Mouse (Mus musculus) hindbrain, embryonic 12.5 days (tissue): ENCODE results near the gene Arhgap20. TPM values are rescaled to one million over a fixed set of nuclear protein-coding genes. Genes with fewer than 3 reads are reported as not detected.

Experiments used
- ATAC-seq: fragments of 200-750 bp; cut with Nextera tagmentation; 2 replicates; pipeline ENCODE4 v1.8.0; 2017; ENCODE audit warnings: moderate TSS enrichment; ENCODE audit not compliant: low FRiP score
- H3K27ac ChIP-seq: fragments of 300-500 bp; sonication (generic); 2 replicates; pipeline ENCODE4 v1.5.1; 2016; ENCODE audit warnings: mild to moderate bottlenecking
- H3K27me3 ChIP-seq: fragments of 300-500 bp; sonication (generic); 2 replicates; pipeline ENCODE4 v1.6.1; 2016; ENCODE audit warnings: mild to moderate bottlenecking
- H3K36me3 ChIP-seq: fragments of 300-500 bp; sonication (generic); 2 replicates; pipeline ENCODE4 v1.6.1; 2016; ENCODE audit warnings: mild to moderate bottlenecking
- H3K4me1 ChIP-seq: fragments of 300-500 bp; sonication (generic); 2 replicates; pipeline ENCODE4 v1.6.1; 2016
- H3K4me2 ChIP-seq: fragments of 300-500 bp; sonication (generic); replicated peaks from 2 replicates; pipeline ENCODE4 v1.6.1; 2016; ENCODE audit warnings: mild to moderate bottlenecking
- H3K4me3 ChIP-seq: fragments of 300-500 bp; sonication (generic); 2 replicates; pipeline ENCODE4 v1.5.1; 2016; ENCODE audit warnings: mild to moderate bottlenecking
- H3K9ac ChIP-seq: fragments of 300-500 bp; sonication (generic); 2 replicates; pipeline ENCODE4 v1.6.1; 2016; ENCODE audit warnings: mild to moderate bottlenecking, moderate library complexity
- H3K9me3 ChIP-seq: fragments of 300-500 bp; sonication (generic); replicated peaks from 2 replicates; pipeline ENCODE4 v1.6.1; 2016; ENCODE audit warnings: mild to moderate bottlenecking
- WGBS: fragments of 180-500 bp; shearing (Covaris S2); methylation state at CpG from one replicate; pipeline ENCODE4 v1.1.7; 2016; 5-methylcytosine and 5-hydroxymethylcytosine counted together
- polyA plus RNA-seq: library from polyadenylated mRNA; unstranded; fragments of >200 nt; fragmentation: Nextera tagmentation; extraction: Ambion mirVana; gene quantifications from 2 replicates; pipeline ENCODE4 v1.2.1, GENCODE M21; 2016

Gene Arhgap20
- polyA plus RNA-seq, 1 experiment from 2014 or later, result 12.5 TPM

GRCm38 (mm10) chr9:51766175-51767062 is 1.3 kb downstream of the Arhgap20 start:
- Histone ChIP-seq H3K27me3 (peaks cover 19% of the 10 kb centered on the region), H3K4me2 (peak overlapping the region; percentile 80), H3K27ac (peak overlapping the region; percentile 86; the same call in 1 of the 2 replicates), H3K4me3 (peak overlapping the region; percentile 73), H3K36me3 (no peaks in the 10 kb centered on the region), H3K9ac (peak overlapping the region; percentile 74), H3K9me3 (no peaks in the 10 kb centered on the region), H3K4me1 (peaks cover 18% of the 10 kb centered on the region)
- peak; percentile 46 for ATAC-seq
- under 1% methylated on average over 29 of the region's 29 CpGs for WGBS

- Histone ChIP-seq H3K9me3 (no peaks in the 10 kb centered on the region), H3K4me3 (no peak overlapping the region), H3K36me3 (no peaks in the 10 kb centered on the region), H3K4me1 (no peaks in the 10 kb centered on the region), H3K27me3 (no peaks in the 10 kb centered on the region), H3K4me2 (no peak overlapping the region), H3K27ac (no peak overlapping the region), H3K9ac (no peak overlapping the region)
- WGBS, result 94% methylated on average over 3 of the region's 3 CpGs
- no peak for ATAC-seq
Measured at GRCm38 (mm10) chr9:51774201-51774600, 9.1 kb downstream of the Arhgap20 start.

- H3K4me3 ChIP-seq, result no peak overlapping the region
- WGBS, result 79% methylated on average over 2 of the region's 2 CpGs
- no peak overlapping the region for H3K27ac ChIP-seq
- H3K4me1 ChIP-seq, result no peaks in the 10 kb centered on the region
- H3K4me2 ChIP-seq, result no peak overlapping the region
- H3K36me3 ChIP-seq, result no peaks in the 10 kb centered on the region
- no peaks in the 10 kb centered on the region for H3K9me3 ChIP-seq
- no peak overlapping the region for H3K9ac ChIP-seq
- no peaks in the 10 kb centered on the region for H3K27me3 ChIP-seq
- no peak for ATAC-seq
Measured at GRCm38 (mm10) chr9:51776459-51776858, 11.3 kb downstream of the Arhgap20 start.

GRCm38 (mm10) chr9:51777180-51777579 is 12.0 kb downstream of the Arhgap20 start:
- Histone ChIP-seq H3K27me3 (no peaks in the 10 kb centered on the region), H3K9me3 (no peaks in the 10 kb centered on the region), H3K4me3 (no peak overlapping the region), H3K9ac (no peak overlapping the region), H3K27ac (no peak overlapping the region), H3K36me3 (no peaks in the 10 kb centered on the region), H3K4me1 (no peaks in the 10 kb centered on the region), H3K4me2 (no peak overlapping the region)
- no peak for ATAC-seq
- 5% methylated on average over 1 of the region's 1 CpGs for WGBS

GRCm38 (mm10) chr9:51779232-51779631 is 14.1 kb downstream of the Arhgap20 start:
- H3K4me2 ChIP-seq, result no peak overlapping the region
- no peak overlapping the region for H3K4me3 ChIP-seq
- no peak overlapping the region for H3K27ac ChIP-seq
- H3K36me3 ChIP-seq, result no peaks in the 10 kb centered on the region
- no peaks in the 10 kb centered on the region for H3K9me3 ChIP-seq
- ATAC-seq, result no peak
- 86% methylated on average over 5 of the region's 5 CpGs for WGBS
- H3K4me1 ChIP-seq, result no peaks in the 10 kb centered on the region
- no peak overlapping the region for H3K9ac ChIP-seq
- H3K27me3 ChIP-seq, result no peaks in the 10 kb centered on the region

- Histone ChIP-seq H3K4me1 (no peaks in the 10 kb centered on the region), H3K36me3 (no peaks in the 10 kb centered on the region), H3K9ac (no peak overlapping the region), H3K27me3 (no peaks in the 10 kb centered on the region), H3K4me3 (no peak overlapping the region), H3K4me2 (no peak overlapping the region), H3K27ac (no peak overlapping the region), H3K9me3 (no peaks in the 10 kb centered on the region)
- ATAC-seq, result no peak
- WGBS, result 93% methylated on average over 7 of the region's 7 CpGs
Measured at GRCm38 (mm10) chr9:51781092-51781491, 16.0 kb downstream of the Arhgap20 start.

- Histone ChIP-seq H3K4me2 (no peak overlapping the region), H3K36me3 (no peaks in the 10 kb centered on the region), H3K27me3 (no peaks in the 10 kb centered on the region), H3K27ac (no peak overlapping the region), H3K4me1 (peaks cover 3% of the 10 kb centered on the region; the same call in 1 of the 2 replicates), H3K4me3 (no peak overlapping the region), H3K9me3 (no peaks in the 10 kb centered on the region), H3K9ac (no peak overlapping the region)
- 30% methylated on average over 6 of the region's 6 CpGs for WGBS
- no peak for ATAC-seq
Measured at GRCm38 (mm10) chr9:51787380-51787779, 22.2 kb downstream of the Arhgap20 start.

- Histone ChIP-seq H3K4me2 (no peak overlapping the region), H3K9ac (no peak overlapping the region), H3K9me3 (no peaks in the 10 kb centered on the region), H3K4me3 (no peak overlapping the region), H3K27ac (no peak overlapping the region), H3K4me1 (peaks cover 3% of the 10 kb centered on the region; the same call in 1 of the 2 replicates), H3K27me3 (no peaks in the 10 kb centered on the region), H3K36me3 (no peaks in the 10 kb centered on the region)
- no peak for ATAC-seq
- WGBS, result 86% methylated on average over 1 of the region's 1 CpGs
Measured at GRCm38 (mm10) chr9:51788466-51788865, 23.3 kb downstream of the Arhgap20 start.

- H3K4me1 ChIP-seq, result no peaks in the 10 kb centered on the region
- no peak overlapping the region for H3K4me2 ChIP-seq
- no peak for ATAC-seq
- no peaks in the 10 kb centered on the region for H3K27me3 ChIP-seq
- no peaks in the 10 kb centered on the region for H3K9me3 ChIP-seq
- H3K27ac ChIP-seq, result no peak overlapping the region
- H3K4me3 ChIP-seq, result no peak overlapping the region
- no peak overlapping the region for H3K9ac ChIP-seq
- H3K36me3 ChIP-seq, result no peaks in the 10 kb centered on the region
- 78% methylated on average over 6 of the region's 6 CpGs for WGBS
Measured at GRCm38 (mm10) chr9:51795206-51795605, 30.1 kb downstream of the Arhgap20 start.

- H3K36me3 ChIP-seq, result no peaks in the 10 kb centered on the region
- H3K27me3 ChIP-seq, result no peaks in the 10 kb centered on the region
- H3K27ac ChIP-seq, result no peak overlapping the region
- H3K4me1 ChIP-seq, result no peaks in the 10 kb centered on the region
- H3K9ac ChIP-seq, result no peak overlapping the region
- no peak overlapping the region for H3K4me2 ChIP-seq
- no peak overlapping the region for H3K4me3 ChIP-seq
- 88% methylated on average over 5 of the region's 5 CpGs for WGBS
- no peak for ATAC-seq
- H3K9me3 ChIP-seq, result no peaks in the 10 kb centered on the region
Measured at GRCm38 (mm10) chr9:51798251-51798650, 33.1 kb downstream of the Arhgap20 start.

- Histone ChIP-seq H3K36me3 (no peaks in the 10 kb centered on the region), H3K4me1 (no peaks in the 10 kb centered on the region), H3K27ac (no peak overlapping the region), H3K4me3 (no peak overlapping the region), H3K9me3 (no peaks in the 10 kb centered on the region), H3K27me3 (no peaks in the 10 kb centered on the region), H3K9ac (no peak overlapping the region), H3K4me2 (no peak overlapping the region)
- WGBS, result 89% methylated on average over 9 of the region's 9 CpGs
- no peak for ATAC-seq
Measured at GRCm38 (mm10) chr9:51799156-51799555, 34.0 kb downstream of the Arhgap20 start.

GRCm38 (mm10) chr9:51807272-51807671 is 42.1 kb downstream of the Arhgap20 start:
- no peak for ATAC-seq
- no peaks in the 10 kb centered on the region for H3K9me3 ChIP-seq
- 77% methylated on average over 3 of the region's 3 CpGs for WGBS
- no peaks in the 10 kb centered on the region for H3K4me1 ChIP-seq
- no peak overlapping the region for H3K27ac ChIP-seq
- H3K36me3 ChIP-seq, result no peaks in the 10 kb centered on the region
- H3K27me3 ChIP-seq, result no peaks in the 10 kb centered on the region
- H3K4me3 ChIP-seq, result no peak overlapping the region
- no peak overlapping the region for H3K9ac ChIP-seq
- no peak overlapping the region for H3K4me2 ChIP-seq

GRCm38 (mm10) chr9:51812931-51813330 is 47.8 kb downstream of the Arhgap20 start:
- Histone ChIP-seq H3K27me3 (no peaks in the 10 kb centered on the region), H3K4me2 (no peak overlapping the region), H3K9ac (no peak overlapping the region), H3K9me3 (no peaks in the 10 kb centered on the region), H3K4me3 (no peak overlapping the region), H3K4me1 (no peaks in the 10 kb centered on the region), H3K27ac (no peak overlapping the region), H3K36me3 (no peaks in the 10 kb centered on the region)
- ATAC-seq, result no peak
- 77% methylated on average over 1 of the region's 1 CpGs for WGBS
